Mouse (Mus musculus) brain, embryonic 14.5 days (tissue): ENCODE measurements around the gene Ren1.

Source experiments
- CTCF ChIP-seq: fragments of 200-500 bp; IDR thresholded peaks from 2 replicates; pipeline ENCODE4 v1.5.1; 2012; ENCODE audit warnings: inconsistent platforms, mild to moderate bottlenecking, moderate library complexity, borderline replicate concordance; ENCODE audit not compliant: insufficient read depth, insufficient read length; ENCODE audit errors: extremely low read depth
- POLR2A ChIP-seq: fragments of 200-500 bp; IDR thresholded peaks from 2 replicates; pipeline ENCODE4 v1.6.1; 2012; ENCODE audit warnings: mild to moderate bottlenecking, inconsistent platforms, borderline replicate concordance; ENCODE audit not compliant: poor library complexity, insufficient read depth, insufficient read length, severe bottlenecking; ENCODE audit errors: extremely low read depth

- TF ChIP-seq CTCF, result no peak
- no peak for TF ChIP-seq POLR2A
Measured at GRCm38 (mm10) chr1:133356330-133356729, 6.0 kb downstream of the Ren1 start.
